Mouse (Mus musculus) left cerebral cortex, adult 18-20 months (tissue): Measurements from ENCODE around the gene Mrps24. TPM values are rescaled to one million over a fixed set of nuclear protein-coding genes. Genes with fewer than 3 reads are reported as not detected.

Experiments
- DNase-seq, 2 experiments: peaks; one replicate each; pipeline ENCODE4 v3.0.0; 2021 to 2022; ENCODE audit warnings: low spot score in 2 of 2, mixed read lengths in 1 of 2
- total RNA-seq, 2 experiments: library from RNA; stranded (reverse); gene quantifications; 2 replicates each; pipeline ENCODE4 v1.2.3; 2021

Gene Mrps24
- total RNA-seq, 2 experiments from 2014 or later = 65.5 to 65.9 TPM

GRCm38 (mm10) chr11:5706874-5707529 is 8.5 kb downstream of the Mrps24 start:
- DNase-seq = no peak

- no peak for DNase-seq
Measured at GRCm38 (mm10) chr11:5705972-5706371, 9.5 kb downstream of the Mrps24 start.

- no peak for DNase-seq
Measured at GRCm38 (mm10) chr11:5703341-5703740, 12.1 kb downstream of the Mrps24 start.

- DNase-seq = no peak
Measured at GRCm38 (mm10) chr11:5702957-5703332, 12.5 kb downstream of the Mrps24 start.

- DNase-seq = no peak
Measured at GRCm38 (mm10) chr11:5702271-5702956, 13.1 kb downstream of the Mrps24 start.

GRCm38 (mm10) chr11:5701821-5702220 is 13.7 kb downstream of the Mrps24 start:
- DNase-seq = no peak

- no peak for DNase-seq
Measured at GRCm38 (mm10) chr11:5701300-5701699, 14.2 kb downstream of the Mrps24 start.

- no peak for DNase-seq
Measured at GRCm38 (mm10) chr11:5700808-5701207, 14.7 kb downstream of the Mrps24 start.

GRCm38 (mm10) chr11:5691775-5692174 is 23.7 kb downstream of the Mrps24 start:
- DNase-seq = peak; percentile 39 to 61

GRCm38 (mm10) chr11:5684283-5684682 is 31.2 kb downstream of the Mrps24 start:
- DNase-seq = no peak

- DNase-seq = no peak
Measured at GRCm38 (mm10) chr11:5682541-5682940, 32.9 kb downstream of the Mrps24 start.

Other genes with a start within 250 kb of the Mrps24 start
- 100 to 1,000 TPM; 119 to 141 TPM for gene Xbp1, start 195.0 kb downstream of the Mrps24 start, total RNA-seq
- 10 to 100 TPM; 18.0 to 18.7 TPM for gene Ccdc117, start 173.5 kb downstream of the Mrps24 start, total RNA-seq
- not detected for gene Ankrd36, start 146.0 kb downstream of the Mrps24 start, total RNA-seq
- gene Urgcp, start 46.7 kb upstream of the Mrps24 start, total RNA-seq = 10 to 100 TPM; 64.2 to 78.5 TPM
- gene Dbnl, start 72.8 kb upstream of the Mrps24 start, total RNA-seq = 10 to 100 TPM; 69.0 to 70.5 TPM
- gene Pgam2, start 88.1 kb upstream of the Mrps24 start, total RNA-seq = 1 to 10 TPM; 6.2 to 7.1 TPM
- gene Polm, start 122.3 kb upstream of the Mrps24 start, total RNA-seq = 10 to 100 TPM in 1 of 2 experiments, 1 to 10 TPM in 1; 8.2 to 11.4 TPM
- 10 to 100 TPM; 21.4 to 23.5 TPM for gene Aebp1, start 146.3 kb upstream of the Mrps24 start, total RNA-seq
- gene Pold2, start 162.6 kb upstream of the Mrps24 start, total RNA-seq = 10 to 100 TPM; 27.1 to 29.0 TPM
- not detected for gene Myl7, start 183.1 kb upstream of the Mrps24 start, total RNA-seq
- 1 to 10 TPM in 1 of 2 experiments, under 1 TPM in 1; 0.44 to 1.2 TPM for gene Gck, start 234.4 kb upstream of the Mrps24 start, total RNA-seq
- 10 to 100 TPM; 78.9 to 79.3 TPM for gene Ykt6, start 240.0 kb upstream of the Mrps24 start, total RNA-seq